Mouse (Mus musculus) olfactory bulb, adult 2 months (tissue): Measurements from ENCODE around the gene Gpr61.

Source experiments
- CTCF ChIP-seq: fragments of 200-500 bp; IDR thresholded peaks from 2 replicates; pipeline ENCODE4 v1.5.1; 2012; ENCODE audit warnings: low read depth, mild to moderate bottlenecking, low read length, moderate library complexity; ENCODE audit not compliant: insufficient read depth
- POLR2A ChIP-seq: fragments of 200-500 bp; IDR thresholded peaks from 2 replicates; pipeline ENCODE4 v1.6.1; 2012; ENCODE audit warnings: mild to moderate bottlenecking, low read depth, low read length, moderate library complexity; ENCODE audit not compliant: insufficient read depth

GRCm38 (mm10) chr3:108113591-108114289, 40.9 kb downstream of the Gpr61 start:
- TF ChIP-seq CTCF (no peak), POLR2A (no peak)
